Mouse (Mus musculus): ENCODE results near the gene Skap2. TPM values are rescaled to one million over a fixed set of nuclear protein-coding genes. Genes with fewer than 3 reads are reported as not detected.

Gene Skap2
- total RNA-seq, 2 experiments from 2014 or later = 8.9 to 10.5 TPM

DNA sequence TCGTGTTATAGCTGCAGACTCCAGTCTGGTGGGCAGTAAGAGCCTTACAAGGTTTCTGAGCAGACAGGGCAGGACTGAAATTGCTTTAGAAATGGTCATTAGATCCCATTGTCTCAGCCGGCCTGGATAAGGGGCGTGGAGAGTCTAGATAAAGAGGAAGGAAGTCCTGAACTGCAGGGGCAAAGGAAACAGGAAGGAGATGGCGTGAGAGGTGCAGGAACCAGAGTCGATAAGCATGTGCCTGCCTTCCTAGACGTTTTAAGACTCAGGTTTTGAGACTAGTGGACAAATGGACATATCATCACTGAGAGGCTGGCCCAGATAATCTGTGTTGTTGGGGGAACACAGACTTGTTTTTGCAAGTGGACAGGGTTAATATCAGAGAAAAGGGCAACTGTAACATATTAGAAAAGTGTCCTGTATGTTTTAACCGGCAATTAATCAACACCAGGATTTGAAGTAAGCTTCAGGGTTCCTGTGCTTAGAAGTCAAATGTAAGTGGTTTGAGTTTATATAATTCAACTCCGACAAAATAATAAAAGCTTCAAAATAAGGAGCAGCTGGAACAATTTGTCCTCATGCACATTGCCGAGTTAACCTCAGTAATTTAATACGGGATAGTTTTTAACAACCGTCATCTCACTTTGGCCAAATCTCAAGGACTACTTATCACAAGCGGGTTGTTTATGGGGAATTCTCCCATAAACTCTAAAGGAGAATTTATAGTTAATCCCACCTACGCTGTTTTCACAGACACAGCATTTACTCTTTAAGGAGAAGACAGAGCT is 131.0 kb downstream of the Skap2 start:
- intact Hi-C loops (cut with DNase I) = no loop called here
- H3K4me3 ChIP-seq = no peak overlapping the region
- no peak for TF ChIP-seq CTCF (IDR thresholded peaks at IDR 0.05)
- DNase-seq (ENCODE audit: extremely low spot score in 1 of 2, low spot score in 2 of 2) = no peak
- no peak overlapping the region for H3K27ac ChIP-seq

GRCm38 (mm10) chr6:51880778-51881177 is 131.6 kb downstream of the Skap2 start:
- intact Hi-C loops (cut with DNase I) = no loop called here

GRCm38 (mm10) chr6:51878551-51878950 is 133.8 kb downstream of the Skap2 start:
- intact Hi-C loops (cut with DNase I) = no loop called here
- Histone ChIP-seq H3K4me3 (no peak overlapping the region), H3K27ac (no peak overlapping the region)
- DNase-seq (ENCODE audit: extremely low spot score in 1 of 2, low spot score in 2 of 2) = no peak
- TF ChIP-seq CTCF (IDR thresholded peaks at IDR 0.05) = no peak

More at GRCm38 (mm10) chr6:51880778-51881177, 131.6 kb downstream of the Skap2 start:
- no peak for TF ChIP-seq CTCF (IDR thresholded peaks at IDR 0.05)
- Histone ChIP-seq H3K27ac (no peak overlapping the region), H3K4me3 (no peak overlapping the region)
- no peak for DNase-seq (ENCODE audit: extremely low spot score in 1 of 2, low spot score in 2 of 2)

DNA sequence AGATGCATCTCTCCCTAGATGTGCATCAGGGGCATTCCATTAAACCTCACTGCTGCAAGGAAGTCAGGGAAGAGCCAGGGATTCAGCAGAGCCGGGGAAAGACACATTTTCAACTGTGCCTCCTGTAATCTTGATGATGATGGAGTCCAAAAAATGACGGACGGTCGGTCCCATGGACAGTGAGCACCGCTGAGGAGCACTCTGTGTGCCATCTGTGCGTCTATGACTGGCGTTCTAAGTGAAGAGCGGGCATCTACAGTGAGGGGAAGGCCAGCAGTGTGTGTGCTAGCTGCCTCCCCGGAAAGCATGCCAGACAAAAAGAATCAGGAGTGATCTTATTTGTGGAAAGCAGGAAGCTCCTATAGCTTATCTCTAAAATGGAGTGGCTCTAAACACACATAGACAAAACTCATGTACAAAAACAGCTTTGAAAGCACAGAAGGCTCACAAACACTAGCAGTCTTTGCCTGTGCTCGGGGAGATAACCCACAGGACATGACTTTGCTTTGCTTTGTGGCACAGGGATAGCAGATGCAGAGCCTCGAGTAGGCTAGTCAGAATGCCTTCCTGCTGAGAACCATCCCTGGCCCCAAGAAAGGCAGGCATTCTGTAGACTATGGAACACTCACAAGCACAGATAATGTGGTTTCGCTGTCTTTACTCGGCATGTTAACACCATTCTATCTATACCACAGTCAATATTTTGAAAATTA is 135.4 kb downstream of the Skap2 start:
- H3K27ac ChIP-seq = no peak overlapping the region
- H3K4me3 ChIP-seq = no peak overlapping the region
- no peak for DNase-seq (ENCODE audit: extremely low spot score in 1 of 2, low spot score in 2 of 2)
- TF ChIP-seq CTCF (IDR thresholded peaks at IDR 0.05) = no peak
- intact Hi-C loops (cut with DNase I) = no loop called here

DNA sequence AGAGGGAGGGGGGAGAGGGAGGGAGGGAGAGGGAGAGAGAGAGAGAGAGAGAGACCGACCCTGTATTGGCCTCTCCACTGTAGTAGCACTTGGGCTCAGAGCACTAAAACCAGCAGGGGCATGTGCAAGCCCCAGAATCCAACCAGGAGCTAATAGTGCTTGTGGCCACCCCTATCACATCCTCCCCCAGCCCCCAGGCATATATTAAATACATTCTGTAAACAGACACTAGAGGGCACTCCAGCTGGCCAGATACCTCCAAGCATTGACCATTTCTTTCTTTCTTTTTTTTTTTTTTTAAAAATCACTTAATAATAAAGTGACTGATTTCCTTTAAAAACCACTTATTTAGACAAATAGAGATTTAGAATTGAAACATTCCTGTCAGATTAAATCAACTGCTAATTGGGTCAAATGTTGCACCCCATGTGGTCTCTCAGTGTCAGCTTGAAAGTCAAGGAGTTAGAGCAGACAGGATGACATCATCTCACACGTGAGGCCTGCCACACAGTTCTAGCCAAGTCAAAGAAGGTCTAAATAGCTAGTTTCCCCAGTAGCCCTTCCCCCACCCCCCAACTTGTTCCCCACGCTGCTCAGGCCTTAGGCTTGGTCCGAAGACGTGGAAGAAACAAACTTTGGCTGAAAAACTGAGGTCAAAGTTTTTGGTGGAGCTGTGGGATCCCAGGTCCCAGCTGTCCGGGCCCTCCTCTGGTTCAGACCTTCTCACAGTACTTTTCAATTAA is 136.3 kb downstream of the Skap2 start:
- no peak overlapping the region for H3K4me3 ChIP-seq
- TF ChIP-seq CTCF (IDR thresholded peaks at IDR 0.05) = peak; percentile 62
- intact Hi-C loops (cut with DNase I) = loop anchor here (2.0 kb wide), 1 partner anchor 345 kb away; the partner anchor contains the start of gene Hoxa7
- no peak overlapping the region for H3K27ac ChIP-seq
- no peak for DNase-seq (ENCODE audit: extremely low spot score in 1 of 2, low spot score in 2 of 2)

GRCm38 (mm10) chr6:51874035-51874434 is 138.3 kb downstream of the Skap2 start:
- TF ChIP-seq CTCF (IDR thresholded peaks at IDR 0.05) = no peak
- intact Hi-C loops (cut with DNase I) = loop anchor here (2.0 to 5.0 kb wide), 3 partner anchors 128 to 347 kb away; partner anchors contain the start of gene Hoxa7
- Histone ChIP-seq H3K27ac (no peak overlapping the region), H3K4me3 (no peak overlapping the region)
- no peak for DNase-seq (ENCODE audit: extremely low spot score in 1 of 2, low spot score in 2 of 2)

- peak; percentile 73 for TF ChIP-seq CTCF (IDR thresholded peaks at IDR 0.05)
- no peak overlapping the region for H3K4me3 ChIP-seq
- no peak overlapping the region for H3K27ac ChIP-seq
- intact Hi-C loops (cut with DNase I) = loop anchor here (5.0 kb wide), 2 partner anchors 131 to 326 kb away; no protein-coding TSS in a partner anchor
- no peak for DNase-seq (ENCODE audit: extremely low spot score in 1 of 2, low spot score in 2 of 2)
Observed at GRCm38 (mm10) chr6:51871135-51871534, 141.2 kb downstream of the Skap2 start.

DNA sequence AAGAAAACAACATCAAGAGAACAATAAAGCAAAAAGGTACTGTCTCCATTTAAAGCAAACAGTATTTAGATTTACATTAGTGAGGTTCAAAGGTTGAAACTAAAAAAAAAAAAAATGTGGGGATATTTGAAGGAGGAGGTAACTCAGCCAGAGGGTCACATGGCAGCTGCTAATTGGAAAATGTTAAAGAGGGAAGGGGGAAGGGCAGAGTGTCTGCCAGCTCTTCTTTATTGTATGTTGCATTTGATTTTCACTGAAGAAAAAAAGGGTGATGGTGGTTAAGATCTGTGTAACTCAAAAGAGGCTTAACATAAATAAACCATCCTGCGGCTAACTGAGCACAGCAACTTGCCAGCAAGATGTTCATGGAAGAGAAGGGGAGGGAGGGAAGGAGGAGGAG is 142.1 kb downstream of the Skap2 start:
- intact Hi-C loops (cut with DNase I) = loop anchor here (5.0 kb wide), 2 partner anchors 132 to 327 kb away; no protein-coding TSS in a partner anchor

GRCm38 (mm10) chr6:51866596-51866995 is 145.8 kb downstream of the Skap2 start:
- intact Hi-C loops (cut with DNase I) = no loop called here
- no peak for DNase-seq (ENCODE audit: extremely low spot score in 1 of 2, low spot score in 2 of 2)
- no peak overlapping the region for H3K4me3 ChIP-seq

More for the DNA sequence above, 142.1 kb downstream of the Skap2 start:
- Histone ChIP-seq H3K4me3 (no peak overlapping the region), H3K27ac (no peak overlapping the region)
- TF ChIP-seq CTCF (IDR thresholded peaks at IDR 0.05) = no peak
- DNase-seq (ENCODE audit: extremely low spot score in 1 of 2, low spot score in 2 of 2) = no peak

GRCm38 (mm10) chr6:51863508-51863907 is 148.8 kb downstream of the Skap2 start:
- DNase-seq (ENCODE audit: extremely low spot score in 1 of 2, low spot score in 2 of 2) = no peak
- no peak overlapping the region for H3K27ac ChIP-seq
- TF ChIP-seq CTCF (IDR thresholded peaks at IDR 0.05) = no peak
- intact Hi-C loops (cut with DNase I) = no loop called here
- H3K4me3 ChIP-seq = no peak overlapping the region

More at GRCm38 (mm10) chr6:51866596-51866995, 145.8 kb downstream of the Skap2 start:
- no peak overlapping the region for H3K27ac ChIP-seq
- TF ChIP-seq CTCF (IDR thresholded peaks at IDR 0.05) = no peak

- Histone ChIP-seq H3K27ac (no peak overlapping the region), H3K4me3 (no peak overlapping the region)
- DNase-seq (ENCODE audit: extremely low spot score in 1 of 2, low spot score in 2 of 2) = no peak
- no peak for TF ChIP-seq CTCF (IDR thresholded peaks at IDR 0.05)
- intact Hi-C loops (cut with DNase I) = no loop called here
Observed at GRCm38 (mm10) chr6:51860300-51860699, 152.0 kb downstream of the Skap2 start.
